ENCODE assay signal across 28 mouse cellular contexts in the genomic region with DNA sequence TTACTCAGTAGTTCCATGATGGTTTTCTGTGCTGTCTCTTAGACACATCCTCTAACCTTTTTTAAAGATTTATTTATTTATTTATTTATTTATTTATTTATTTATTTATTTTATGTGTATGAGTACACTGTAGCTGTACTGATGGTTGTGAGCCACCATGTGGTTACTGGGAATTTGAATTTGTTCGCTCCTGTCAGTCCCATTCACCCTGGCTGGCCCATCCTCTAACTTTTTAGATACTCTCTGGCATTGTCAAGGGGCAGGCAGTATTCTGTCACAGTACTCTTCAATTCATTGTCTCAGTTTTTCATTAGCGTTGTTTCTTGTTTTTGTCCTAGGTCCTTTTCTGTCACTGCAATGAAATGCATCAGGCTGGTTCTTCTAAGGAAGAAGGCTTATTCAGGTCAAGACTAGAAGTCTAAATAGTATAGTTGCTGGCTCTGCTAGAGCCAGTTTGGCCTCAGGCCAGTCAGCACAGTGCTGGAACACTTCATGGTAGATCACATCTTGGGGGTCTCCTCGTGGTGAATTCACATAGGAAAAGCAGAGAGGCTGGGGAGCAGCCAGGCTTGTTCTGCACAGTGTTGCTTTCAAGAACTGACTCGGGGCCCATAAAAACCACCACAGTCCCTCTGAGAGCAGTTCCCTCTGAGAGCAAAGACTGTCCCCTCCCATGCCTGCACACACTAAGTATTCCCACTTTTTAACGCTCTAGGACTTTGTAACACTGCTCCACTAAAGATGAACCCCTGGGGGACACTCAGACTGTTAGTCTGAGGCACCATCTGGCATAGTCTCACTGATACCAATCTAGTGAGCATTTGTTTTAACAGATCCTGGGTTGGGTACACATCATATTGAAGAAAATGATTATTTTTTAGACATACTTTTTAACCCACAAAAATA.
DNase-seq lines count a peak whose midpoint lies in the region; ATAC-seq and TF ChIP-seq lines count a peak whose summit lies in the region.
"Had no signal": no experiment of that assay in that cellular context is flagged by ENCODE, and none has a peak within 500 bp of the region (broad histone marks: within the 10 kb centered on the region; RNA-seq: fewer than 3 reads in every experiment).

No protein-coding gene starts in this region.

- ATAC-seq in hindbrain, embryonic 13.5 days (ENCODE audit: low FRiP score), result peak; percentile 43; the same call in 1 of the 2 replicates
- no peak for ATAC-seq in hindbrain, embryonic 11.5 days (ENCODE audit: low FRiP score)
- ATAC-seq in lung, embryonic 14.5 days (ENCODE audit: insufficient read depth), result no peak
- ATAC-seq in neural tube, embryonic 15.5 days (ENCODE audit: low FRiP score), result peak; percentile 59
- ATAC-seq: liver, embryonic 12.5 days; liver, postnatal 0 days; midbrain, embryonic 16.5 days; Patski had no signal

- peak; percentile 44 to 46 for DNase-seq in cerebellum, postnatal 25 days
- DNase-seq in cerebellum, adult 9-11 months, result no peak
- DNase-seq in hindbrain, embryonic 11.5 days (ENCODE audit: low spot score), result no peak
- peak; percentile 39 for DNase-seq in lung, embryonic 14.5 days
- DNase-seq in lung, adult 2 months, result no peak
- DNase-seq: adrenal gland, postnatal 10 days; cerebellum, postnatal 36 days; embryo, embryonic 11 days; gastrocnemius, postnatal 25 days; heart, adult 18-20 months; heart, postnatal 4 days; kidney, adult 2 months; kidney, postnatal 36 days; liver, postnatal 0 days; lung, postnatal 10 days; right cerebral cortex, postnatal 25 days had no signal

- no peak overlapping the region for H3K4me3 ChIP-seq in hindbrain, embryonic 13.5 days
- H3K4me3 ChIP-seq in hindbrain, embryonic 11.5 days (ENCODE audit: low read depth, low read length), result no peak overlapping the region
- no peak overlapping the region for H3K4me3 ChIP-seq in lung, embryonic 14.5 days (ENCODE audit: low read depth, low read length)
- no peak overlapping the region for H3K4me3 ChIP-seq in lung, adult 2 months (replicated peaks; ENCODE audit: extremely low read depth, low read depth, low read length)
- no peak overlapping the region for H3K4me3 ChIP-seq in neural tube, embryonic 15.5 days (replicated peaks)
- H3K4me3 ChIP-seq: embryonic facial prominence, embryonic 12.5 days; heart, embryonic 12.5 days; layer of hippocampus, adult 2 months; left cerebral cortex, adult 2 months; liver, embryonic 12.5 days; myocyte; stomach, embryonic 15.5 days had no signal

- no peak overlapping the region for H3K4me2 ChIP-seq in hindbrain, embryonic 13.5 days
- H3K4me2 ChIP-seq in hindbrain, embryonic 11.5 days (replicated peaks; ENCODE audit: low read depth, low read length), result no peak overlapping the region
- H3K4me2 ChIP-seq in lung, embryonic 14.5 days, result no peak overlapping the region
- H3K4me2 ChIP-seq in neural tube, embryonic 15.5 days, result no peak overlapping the region
- H3K4me2 ChIP-seq: embryonic facial prominence, embryonic 12.5 days; heart, embryonic 12.5 days; liver, embryonic 12.5 days; stomach, embryonic 15.5 days had no signal

- WGBS in hindbrain, embryonic 13.5 days, result 62% methylated on average over 5 of the region's 5 CpGs
- 88% methylated on average over 5 of the region's 5 CpGs for WGBS in hindbrain, embryonic 11.5 days
- WGBS in lung, embryonic 14.5 days, result 76% methylated on average over 5 of the region's 5 CpGs
- WGBS in lung, adult 2 months, result 78% methylated on average over 5 of the region's 5 CpGs
- WGBS in neural tube, embryonic 15.5 days, result 51% methylated on average over 5 of the region's 5 CpGs

- H3K27me3 ChIP-seq in hindbrain, embryonic 13.5 days, result no peaks in the 10 kb centered on the region
- H3K27me3 ChIP-seq in hindbrain, embryonic 11.5 days (ENCODE audit: control insufficient read depth, insufficient read depth, low read length), result no peaks in the 10 kb centered on the region
- H3K27me3 ChIP-seq in lung, embryonic 14.5 days (ENCODE audit: insufficient read depth, low read length), result no peaks in the 10 kb centered on the region
- no peaks in the 10 kb centered on the region for H3K27me3 ChIP-seq in neural tube, embryonic 15.5 days (replicated peaks)
- H3K27me3 ChIP-seq: embryonic facial prominence, embryonic 12.5 days; heart, embryonic 12.5 days; liver, embryonic 12.5 days; Patski; stomach, embryonic 15.5 days had no signal

- no peak for TF ChIP-seq POLR2A in lung, adult 2 months (IDR thresholded peaks at IDR 0.05; ENCODE audit: borderline replicate concordance, extremely low read depth, low read depth, low read length)

- peaks cover 17% of the 10 kb centered on the region for H3K4me1 ChIP-seq in hindbrain, embryonic 13.5 days (replicated peaks)
- H3K4me1 ChIP-seq in hindbrain, embryonic 11.5 days (replicated peaks; ENCODE audit: control insufficient read depth, insufficient read depth, low read length), result no peaks in the 10 kb centered on the region
- no peaks in the 10 kb centered on the region for H3K4me1 ChIP-seq in lung, embryonic 14.5 days (ENCODE audit: insufficient read depth)
- no peaks in the 10 kb centered on the region; the same call in 1 of the 2 replicates for H3K4me1 ChIP-seq in lung, adult 2 months (ENCODE audit: control insufficient read depth, insufficient read depth, low read length)
- H3K4me1 ChIP-seq in neural tube, embryonic 15.5 days, result peaks cover 10% of the 10 kb centered on the region; the same call in 1 of the 2 replicates
- H3K4me1 ChIP-seq: embryonic facial prominence, embryonic 12.5 days; stomach, embryonic 15.5 days had no signal

- H3K27ac ChIP-seq in hindbrain, embryonic 13.5 days, result peak overlapping the region; percentile 62; the same call in 1 of the 2 replicates
- H3K27ac ChIP-seq in hindbrain, embryonic 11.5 days (ENCODE audit: low read depth, low read length), result no peak overlapping the region
- H3K27ac ChIP-seq in lung, embryonic 14.5 days (ENCODE audit: low read depth), result no peak overlapping the region
- H3K27ac ChIP-seq in neural tube, embryonic 15.5 days (replicated peaks), result peak overlapping the region; percentile 3
- H3K27ac ChIP-seq: embryonic facial prominence, embryonic 12.5 days; layer of hippocampus, adult 2 months; left cerebral cortex, adult 2 months; liver, embryonic 12.5 days; macrophage; stomach, embryonic 15.5 days had no signal

- no peaks in the 10 kb centered on the region for H3K9me3 ChIP-seq in hindbrain, embryonic 13.5 days
- H3K9me3 ChIP-seq in hindbrain, embryonic 11.5 days (ENCODE audit: control insufficient read depth, low read length), result no peaks in the 10 kb centered on the region
- no peaks in the 10 kb centered on the region for H3K9me3 ChIP-seq in lung, embryonic 14.5 days (ENCODE audit: low read depth, low read length)
- H3K9me3 ChIP-seq in neural tube, embryonic 15.5 days (replicated peaks), result no peaks in the 10 kb centered on the region
- H3K9me3 ChIP-seq: embryonic facial prominence, embryonic 12.5 days; heart, embryonic 12.5 days; liver, embryonic 12.5 days; stomach, embryonic 15.5 days had no signal

- H3K36me3 ChIP-seq in hindbrain, embryonic 13.5 days, result peaks cover 7% of the 10 kb centered on the region; the same call in 1 of the 2 replicates
- H3K36me3 ChIP-seq in hindbrain, embryonic 11.5 days (ENCODE audit: control insufficient read depth, insufficient read depth, low read length), result no peaks in the 10 kb centered on the region
- no peaks in the 10 kb centered on the region for H3K36me3 ChIP-seq in lung, embryonic 14.5 days (ENCODE audit: insufficient read depth)
- peaks cover 6% of the 10 kb centered on the region; the same call in 1 of the 2 replicates for H3K36me3 ChIP-seq in neural tube, embryonic 15.5 days
- H3K36me3 ChIP-seq: embryonic facial prominence, embryonic 12.5 days; liver, embryonic 12.5 days; stomach, embryonic 15.5 days had no signal

- no peak overlapping the region for H3K9ac ChIP-seq in hindbrain, embryonic 13.5 days
- no peak overlapping the region for H3K9ac ChIP-seq in hindbrain, embryonic 11.5 days (ENCODE audit: low read depth, low read length)
- no peak overlapping the region for H3K9ac ChIP-seq in lung, embryonic 14.5 days
- no peak overlapping the region for H3K9ac ChIP-seq in neural tube, embryonic 15.5 days (replicated peaks)
- H3K9ac ChIP-seq: embryonic facial prominence, embryonic 12.5 days; heart, embryonic 12.5 days; liver, embryonic 12.5 days; liver, postnatal 0 days; stomach, embryonic 15.5 days had no signal

- no peak for TF ChIP-seq CTCF in lung, embryonic 14.5 days (IDR thresholded peaks at IDR 0.05; ENCODE audit: low read depth)
- TF ChIP-seq CTCF in lung, adult 2 months (IDR thresholded peaks at IDR 0.05; ENCODE audit: insufficient read depth, low read length), result no peak

Comparison
In these comparisons a context has a peak if more than half of its experiments do, and no peak if none do; other contexts are left out.
1. DNase-seq: peak in cerebellum, postnatal 25 days (2 of 2) and lung, embryonic 14.5 days (single experiment); none in cerebellum, adult 9-11 months (single experiment), hindbrain, embryonic 11.5 days (single experiment) and lung, adult 2 months (single experiment).
2. ATAC-seq: peak in hindbrain, embryonic 13.5 days (single experiment) and neural tube, embryonic 15.5 days (single experiment); none in hindbrain, embryonic 11.5 days (single experiment) and lung, embryonic 14.5 days (single experiment).
3. H3K27ac ChIP-seq: peak in hindbrain, embryonic 13.5 days (single experiment) and neural tube, embryonic 15.5 days (single experiment); none in hindbrain, embryonic 11.5 days (single experiment) and lung, embryonic 14.5 days (single experiment).